Mouse (Mus musculus) bone marrow macrophage, adult 2 months (primary cell): ENCODE results near the gene Bcar1. TPM values are rescaled to one million over a fixed set of nuclear protein-coding genes. Genes with fewer than 3 reads are reported as not detected.

Experiments
- H3K27ac ChIP-seq: 2 replicates; pipeline ENCODE4 v1.5.1; 2012; ENCODE audit warnings: low read depth, low read length; ENCODE audit not compliant: insufficient read depth
- H3K4me1 ChIP-seq: 2 replicates; pipeline ENCODE4 v1.6.1; 2012; ENCODE audit warnings: low read length; ENCODE audit not compliant: control insufficient read depth, insufficient read depth
- H3K4me3 ChIP-seq: 2 replicates; pipeline ENCODE4 v1.5.1; 2012; ENCODE audit warnings: mild to moderate bottlenecking, low read length, moderate library complexity; ENCODE audit not compliant: insufficient read depth
- CTCF ChIP-seq: IDR thresholded peaks from 2 replicates; pipeline ENCODE4 v1.5.1; 2012; ENCODE audit warnings: low read depth, mild to moderate bottlenecking, low read length, moderate library complexity
- POLR2A ChIP-seq: IDR thresholded peaks from 2 replicates; pipeline ENCODE4 v1.6.1; 2012; ENCODE audit warnings: mild to moderate bottlenecking, low read depth, low read length, borderline replicate concordance
- polyA plus RNA-seq: library from polyadenylated mRNA; stranded (reverse); fragments of >200 nt; gene quantifications from 2 replicates; pipeline ENCODE4 v1.2.4, GENCODE M21; 2012; ENCODE audit not compliant: missing spikeins, insufficient read depth, insufficient read length

Gene Bcar1
- polyA plus RNA-seq, 1 experiment = 0.40 TPM

DNA sequence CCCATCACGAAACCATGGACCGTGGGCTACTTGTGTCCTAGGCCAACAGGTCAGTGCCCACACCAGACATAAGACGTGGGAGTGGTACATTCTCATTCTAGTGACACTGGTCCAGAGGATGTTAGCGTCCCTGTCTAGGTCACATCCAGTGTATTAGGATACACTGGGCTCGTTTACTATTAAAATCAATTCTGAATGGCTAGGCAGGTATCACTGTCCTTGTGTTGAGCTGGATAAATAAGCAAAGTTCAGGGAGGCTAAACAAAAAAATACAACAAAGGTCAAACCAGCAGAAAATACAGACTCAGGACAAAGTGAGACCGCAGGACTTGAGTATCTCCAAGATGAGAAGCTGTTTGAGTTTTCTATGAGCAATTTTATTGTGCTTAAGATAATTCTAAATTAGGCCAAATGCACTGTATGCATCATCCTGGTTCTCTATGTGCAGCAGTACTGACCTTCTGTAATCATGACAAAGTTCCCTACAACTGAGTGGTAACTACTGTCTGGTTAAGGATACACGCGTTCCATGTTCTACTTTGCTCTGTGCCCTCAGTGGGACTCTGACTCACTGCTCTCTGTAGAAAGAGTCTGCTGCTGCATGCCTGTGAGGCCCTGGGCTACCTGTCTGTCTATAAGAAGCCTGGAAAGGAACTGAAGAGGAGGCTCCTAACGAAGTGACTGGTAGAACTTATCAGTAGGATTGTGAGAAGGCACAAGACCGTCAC is 37.3 kb upstream of the Bcar1 start:
- H3K4me3 ChIP-seq = no peak overlapping the region
- H3K27ac ChIP-seq = no peak overlapping the region
- peaks cover 10% of the 10 kb centered on the region for H3K4me1 ChIP-seq
- TF ChIP-seq CTCF (no peak), POLR2A (no peak)

DNA sequence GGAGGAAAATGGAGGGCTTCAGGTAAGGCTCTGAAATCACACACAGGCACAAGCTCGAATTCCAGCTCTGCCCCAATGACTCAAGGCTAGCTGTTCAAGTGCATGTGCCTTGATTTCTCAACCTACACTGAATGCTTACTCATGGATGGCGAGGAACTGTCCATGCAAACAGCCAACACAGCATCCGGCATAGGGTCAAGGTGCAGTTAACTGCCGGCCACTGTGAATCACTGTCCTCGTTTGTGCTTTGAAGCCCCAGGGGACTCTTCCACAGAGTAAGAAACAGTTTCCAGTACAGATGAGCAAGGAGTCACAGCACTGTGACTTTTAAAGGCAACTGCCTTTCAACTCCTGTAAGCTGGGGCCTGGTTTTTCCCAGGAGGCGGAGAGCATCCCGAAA is 36.1 kb upstream of the Bcar1 start:
- TF ChIP-seq CTCF = no peak
- TF ChIP-seq POLR2A = no peak
- Histone ChIP-seq H3K4me3 (no peak overlapping the region), H3K27ac (no peak overlapping the region), H3K4me1 (0 out of 2 replicates have a peak, but pooled peaks cover 2% of the 10 kb centered on the region)

DNA sequence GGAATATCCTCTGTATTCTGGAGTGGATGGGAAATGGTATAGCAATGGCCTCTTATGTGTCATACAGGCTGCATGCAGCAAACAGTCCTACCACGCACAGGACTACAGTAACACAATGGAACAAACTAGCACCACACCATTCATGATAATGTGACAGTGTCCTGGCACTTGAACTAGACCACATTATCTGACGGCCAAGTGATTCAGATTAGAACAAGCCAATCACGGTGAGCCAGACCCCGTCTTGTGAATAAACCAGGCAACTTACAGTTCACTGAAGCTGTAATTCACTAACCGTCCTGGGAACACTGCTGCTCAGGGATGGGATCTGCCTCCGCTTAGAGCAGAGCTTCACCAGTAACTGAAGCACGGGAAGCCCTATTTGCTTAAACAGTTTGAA is 35.2 kb upstream of the Bcar1 start:
- no peak overlapping the region for H3K4me3 ChIP-seq
- no peak overlapping the region for H3K27ac ChIP-seq
- H3K4me1 ChIP-seq = 0 out of 2 replicates have a peak, but pooled peaks cover 2% of the 10 kb centered on the region
- TF ChIP-seq POLR2A = no peak
- TF ChIP-seq CTCF = no peak

DNA sequence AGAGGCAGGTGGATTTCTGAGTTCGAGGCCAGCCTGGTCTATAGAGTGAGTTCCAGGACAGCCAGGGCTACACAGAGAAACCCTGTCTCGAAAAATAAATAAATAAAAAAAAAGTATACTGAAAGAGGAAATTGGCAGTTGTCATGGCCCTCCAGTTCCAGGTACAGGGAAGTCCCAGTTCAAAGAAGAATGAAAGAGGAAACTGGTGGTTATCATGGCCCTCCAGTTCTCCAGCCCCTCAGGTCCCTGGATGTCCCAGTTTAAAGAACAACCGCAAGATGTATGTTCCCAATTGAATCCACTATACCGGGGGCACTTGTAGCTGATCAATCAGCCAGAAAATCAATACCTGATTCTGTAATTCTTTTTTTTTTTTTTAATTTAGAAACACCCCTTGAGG is 32.9 kb upstream of the Bcar1 start:
- no peak overlapping the region for H3K27ac ChIP-seq
- TF ChIP-seq POLR2A = no peak
- no peak for TF ChIP-seq CTCF

DNA sequence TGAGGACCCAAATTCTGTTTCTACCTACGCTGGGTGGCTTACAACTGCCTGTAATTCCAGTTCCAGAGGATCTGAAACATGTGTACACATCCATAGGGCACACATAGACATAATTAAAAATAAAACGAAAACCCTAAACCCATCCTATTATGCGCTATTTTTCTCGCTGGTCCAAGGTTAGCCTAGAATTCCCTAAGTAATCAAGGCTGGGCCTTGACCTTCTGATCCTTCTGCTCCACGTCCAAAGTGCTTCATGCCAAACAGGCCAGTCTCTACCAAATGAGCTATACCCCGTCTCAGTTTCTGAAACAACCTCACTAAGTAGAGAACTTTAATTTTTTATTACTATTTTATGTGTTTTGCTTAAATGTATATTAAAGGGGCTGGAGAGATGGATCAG is 32.2 kb upstream of the Bcar1 start:
- H3K27ac ChIP-seq = no peak overlapping the region
- H3K4me1 ChIP-seq = 0 out of 2 replicates have a peak, but pooled peaks cover 2% of the 10 kb centered on the region
- TF ChIP-seq CTCF = no peak
- TF ChIP-seq POLR2A = no peak

More for the DNA sequence above, 32.9 kb upstream of the Bcar1 start:
- Histone ChIP-seq H3K4me1 (0 out of 2 replicates have a peak, but pooled peaks cover 2% of the 10 kb centered on the region), H3K4me3 (no peak overlapping the region)

DNA sequence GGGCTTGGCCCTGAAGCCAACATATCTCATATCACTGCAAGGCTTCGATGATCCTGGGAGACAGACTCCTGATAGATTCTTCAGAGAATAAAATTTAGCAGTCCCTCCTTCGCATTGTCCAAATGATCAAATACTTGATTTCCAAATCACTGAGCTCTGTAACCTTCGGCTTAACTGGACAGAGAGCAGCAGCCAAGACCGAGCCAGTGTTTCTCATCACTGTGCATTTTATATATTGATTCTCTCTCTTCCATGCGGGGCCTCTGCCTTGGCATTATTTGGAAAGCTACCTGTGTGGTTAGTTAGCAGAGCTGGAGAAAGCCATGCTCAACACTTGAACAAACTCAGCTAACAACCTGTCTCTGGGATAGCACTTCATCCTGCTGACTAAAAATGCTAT is 29.9 kb upstream of the Bcar1 start:
- Histone ChIP-seq H3K4me1 (0 out of 2 replicates have a peak, but pooled peaks cover 2% of the 10 kb centered on the region), H3K4me3 (no peak overlapping the region), H3K27ac (no peak overlapping the region)
- TF ChIP-seq POLR2A = no peak
- TF ChIP-seq CTCF = no peak

More for the DNA sequence above, 32.2 kb upstream of the Bcar1 start:
- H3K4me3 ChIP-seq = no peak overlapping the region

DNA sequence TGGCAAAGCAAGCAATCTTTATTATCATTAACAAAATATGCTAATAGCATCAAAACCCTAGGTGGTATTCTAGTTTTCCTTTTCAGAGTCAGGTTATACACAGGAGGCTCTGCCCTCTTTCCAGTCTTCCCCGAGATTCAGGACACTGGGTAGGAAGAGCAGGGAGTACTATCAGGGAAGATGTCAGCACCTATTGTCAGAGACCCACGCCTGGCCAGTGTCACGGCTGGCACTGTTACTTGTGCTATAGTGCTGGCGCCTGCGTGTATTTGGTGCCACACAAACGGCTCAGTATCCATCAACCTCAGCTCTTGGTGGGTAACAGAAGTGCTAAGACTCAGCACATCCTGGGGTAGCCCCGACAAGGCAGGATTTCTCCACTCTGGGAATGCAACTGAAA is 29.4 kb upstream of the Bcar1 start:
- no peak overlapping the region for H3K27ac ChIP-seq
- no peak for TF ChIP-seq CTCF
- TF ChIP-seq POLR2A = no peak
- H3K4me1 ChIP-seq = 0 out of 2 replicates have a peak, but pooled peaks cover 2% of the 10 kb centered on the region
- H3K4me3 ChIP-seq = no peak overlapping the region

DNA sequence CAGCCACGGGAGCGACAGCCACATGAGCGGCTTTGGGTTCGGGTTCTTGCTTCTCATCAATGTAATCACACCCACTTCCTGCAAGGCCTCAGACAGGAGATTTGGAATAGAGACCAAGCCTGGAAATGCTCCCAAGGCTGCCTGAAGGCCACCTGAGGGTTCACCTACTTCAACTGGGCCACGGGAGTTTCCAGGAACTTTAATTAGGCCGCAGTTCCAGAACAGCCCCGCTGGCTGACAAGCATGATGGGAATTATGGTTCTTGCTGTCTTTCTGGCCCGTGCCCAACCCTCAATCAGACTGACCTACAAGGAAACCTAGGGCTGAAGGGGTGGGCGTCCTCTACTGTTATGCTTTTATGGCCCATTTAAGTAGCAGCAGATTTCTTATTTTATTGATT is 28.5 kb upstream of the Bcar1 start:
- H3K4me1 ChIP-seq = 0 out of 2 replicates have a peak, but pooled peaks cover 2% of the 10 kb centered on the region
- TF ChIP-seq CTCF (no peak), POLR2A (no peak)
- no peak overlapping the region for H3K27ac ChIP-seq
- no peak overlapping the region for H3K4me3 ChIP-seq

DNA sequence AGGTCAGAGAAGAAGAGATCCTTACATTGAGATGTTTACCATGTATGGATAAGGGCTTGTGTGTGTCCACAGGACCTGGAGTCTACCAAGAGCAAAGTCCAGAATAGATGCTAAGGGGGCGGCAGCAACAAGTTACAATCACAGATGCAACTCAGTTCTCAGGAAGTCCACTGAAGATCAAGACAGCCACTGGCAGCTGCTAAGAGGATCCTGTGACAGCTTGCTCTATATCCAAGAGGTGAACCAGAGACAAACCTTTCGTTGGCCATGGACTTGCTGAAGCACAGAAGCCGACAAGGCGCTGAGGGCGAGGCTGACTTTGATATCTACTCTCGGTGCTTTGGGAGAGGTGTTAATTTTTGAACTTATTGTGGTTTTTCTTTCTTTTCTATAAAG is 28.0 kb upstream of the Bcar1 start:
- Histone ChIP-seq H3K27ac (no peak overlapping the region), H3K4me3 (no peak overlapping the region), H3K4me1 (no peaks in the 10 kb centered on the region)
- TF ChIP-seq POLR2A = no peak
- TF ChIP-seq CTCF = no peak

DNA sequence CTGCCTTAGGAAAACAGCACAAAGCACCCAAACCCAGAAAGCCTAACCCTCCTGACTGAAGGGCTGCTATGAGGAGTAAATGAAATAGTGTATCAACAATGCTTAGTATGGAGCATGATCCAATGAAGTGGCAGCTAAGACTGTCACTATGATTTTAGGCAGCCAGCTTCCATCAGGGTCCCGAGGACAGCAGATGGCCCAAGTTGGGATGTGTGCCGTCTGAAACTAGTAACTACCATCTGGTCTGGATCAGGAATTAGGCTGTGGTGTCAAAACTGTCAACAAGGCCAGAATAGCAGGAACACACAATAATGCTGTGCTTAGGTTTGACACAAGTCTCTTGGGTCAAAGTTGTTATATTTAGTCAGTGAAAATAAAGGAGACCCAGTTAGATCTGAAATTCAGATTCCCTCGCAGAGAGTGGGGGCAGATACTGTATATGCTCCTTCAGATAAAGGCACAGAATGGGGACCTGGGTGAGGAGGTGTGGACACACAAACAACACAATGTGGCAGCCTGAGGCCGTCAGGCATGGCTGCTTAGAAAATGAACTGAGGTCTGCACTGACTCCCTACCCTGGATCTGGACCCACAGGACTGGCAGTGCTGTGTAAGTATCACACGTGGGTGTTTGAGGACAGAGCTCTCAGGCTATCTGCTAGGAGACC is 27.5 kb upstream of the Bcar1 start:
- no peak for TF ChIP-seq POLR2A
- no peak for TF ChIP-seq CTCF
- Histone ChIP-seq H3K27ac (no peak overlapping the region), H3K4me1 (no peaks in the 10 kb centered on the region), H3K4me3 (no peak overlapping the region)
